Mouse (Mus musculus) liver, embryonic 16.5 days (tissue): Measurements from ENCODE around the gene Rxylt1. TPM values are rescaled to one million over a fixed set of nuclear protein-coding genes. Genes with fewer than 3 reads are reported as not detected.

Source experiments
- ATAC-seq: fragments of 200-750 bp; cut with Nextera tagmentation; 2 replicates; pipeline ENCODE4 v1.8.0; 2017; ENCODE audit warnings: low read depth, mild to moderate bottlenecking, moderate number of reproducible peaks, moderate library complexity
- H3K27ac ChIP-seq: fragments of 300-500 bp; sonication (generic); 2 replicates; pipeline ENCODE4 v1.5.1; 2014; ENCODE audit warnings: mild to moderate bottlenecking, low read length
- H3K27me3 ChIP-seq: fragments of 300-500 bp; sonication (generic); 2 replicates; pipeline ENCODE4 v1.6.1; 2014; ENCODE audit warnings: low read depth, low read length, mixed read lengths; ENCODE audit not compliant: control insufficient read depth, insufficient read depth
- H3K36me3 ChIP-seq: fragments of 300-500 bp; sonication (generic); 2 replicates; pipeline ENCODE4 v1.6.1; 2014; ENCODE audit warnings: mild to moderate bottlenecking; ENCODE audit not compliant: control insufficient read depth, insufficient read depth
- H3K4me1 ChIP-seq: fragments of 300-500 bp; sonication (generic); 2 replicates; pipeline ENCODE4 v1.6.1; 2014; ENCODE audit warnings: low read depth, low read length, mixed read lengths; ENCODE audit not compliant: control insufficient read depth
- H3K4me2 ChIP-seq: fragments of 300-500 bp; sonication (generic); 2 replicates; pipeline ENCODE4 v1.6.1; 2014; ENCODE audit warnings: low read depth, low read length, mixed read lengths
- H3K4me3 ChIP-seq: fragments of 300-500 bp; sonication (generic); 2 replicates; pipeline ENCODE4 v1.5.1; 2014; ENCODE audit warnings: low read depth, mild to moderate bottlenecking, low read length
- H3K9ac ChIP-seq: fragments of 300-500 bp; sonication (generic); 2 replicates; pipeline ENCODE4 v1.6.1; 2014; ENCODE audit warnings: low read depth, low read length
- H3K9me3 ChIP-seq: fragments of 300-500 bp; sonication (generic); replicated peaks from 2 replicates; pipeline ENCODE4 v1.6.1; 2016; ENCODE audit warnings: low read length; ENCODE audit not compliant: control insufficient read depth
- WGBS: fragments of 180-500 bp; shearing (Covaris S2); extraction: QIAGEN DNeasy Blood & Tissue Kit; methylation state at CpG from one replicate; pipeline ENCODE4 v1.1.7; 2014; ENCODE audit not compliant: insufficient replicate concordance; 5-methylcytosine and 5-hydroxymethylcytosine counted together
- polyA plus RNA-seq: library from polyadenylated mRNA; unstranded; fragments of >200 nt; fragmentation: Nextera tagmentation; extraction: Ambion mirVana; gene quantifications from 2 replicates; pipeline ENCODE4 v1.2.1, GENCODE M21; 2015

The Rxylt1 gene
- polyA plus RNA-seq, 1 experiment from 2014 or later, result 11.4 TPM

GRCm38 (mm10) chr10:122029738-122030137 lies 67.4 kb downstream of the Rxylt1 start:
- ATAC-seq, result no peak
- Histone ChIP-seq H3K4me3 (no peak overlapping the region), H3K27ac (no peak overlapping the region), H3K27me3 (no peaks in the 10 kb centered on the region), H3K9me3 (no peaks in the 10 kb centered on the region), H3K36me3 (no peaks in the 10 kb centered on the region), H3K9ac (no peak overlapping the region), H3K4me1 (no peaks in the 10 kb centered on the region; the same call in 1 of the 2 replicates), H3K4me2 (0 out of 2 replicates have a peak overlapping the region, but pooled peaks have one; percentile 17)
- WGBS, result 48% methylated on average over 7 of the region's 7 CpGs

Other genes starting within 250 kb of the Rxylt1 start
- 1.1 TPM in 2 replicates for gene Srgap1, start 50.1 kb downstream of the Rxylt1 start, polyA plus RNA-seq